Mouse (Mus musculus): ENCODE data around the gene Sp4. TPM values are rescaled to one million over a fixed set of nuclear protein-coding genes. Genes with fewer than 3 reads are reported as not detected.

Gene Sp4
- total and polyA plus RNA-seq, 3 experiments: 4.2 to 6.6 (median 5.7) TPM

DNA sequence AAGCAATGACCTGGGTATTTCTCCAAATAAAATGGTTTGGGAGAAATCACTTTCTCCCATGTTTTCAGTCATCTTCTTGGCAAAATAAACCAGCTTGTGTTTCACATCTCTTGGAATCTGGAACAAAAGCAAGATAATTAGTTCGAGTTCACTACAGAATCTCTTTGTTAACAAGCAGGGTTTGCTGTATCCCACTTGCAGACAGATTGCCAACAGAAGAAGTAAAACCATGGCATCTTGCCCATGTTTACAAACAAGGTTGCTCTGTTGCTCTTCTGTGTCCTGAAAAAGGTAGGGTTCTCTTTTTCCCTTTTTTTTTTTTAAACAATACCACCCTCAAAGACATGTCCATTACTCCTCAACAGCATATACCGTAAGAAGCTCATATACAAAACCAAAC, 104.7 kb downstream of the Sp4 start:
- dilution Hi-C loops (cut with MboI; ENCODE audit: extremely low pct_ligation_motif_present, extremely low pct_unique_long_range_greater_than_20kb, low sequenced_read_pairs): no loop called here
- no peak for DNase-seq (ENCODE audit: extremely low read depth)
- no peak for TF ChIP-seq KAT2A (IDR thresholded peaks at IDR 0.05; ENCODE audit: insufficient replicate concordance, low read length)
- no peak for TF ChIP-seq CHD2 (IDR thresholded peaks at IDR 0.05; ENCODE audit: low read length)
- Histone ChIP-seq H3K9ac (ENCODE audit: insufficient read depth, low read depth) (no peak overlapping the region), H3K27ac (ENCODE audit: insufficient read depth, low read depth) (no peak overlapping the region), H3K27me3 (replicated peaks) (no peaks in the 10 kb centered on the region), H3K36me3 (replicated peaks in 1 of 2; ENCODE audit: control insufficient read depth in 1 of 2, insufficient read depth in 1 of 2, low read length in 1 of 2) (no peaks in the 10 kb centered on the region), H3K4me3 (replicated peaks in 1 of 3; ENCODE audit: low read depth in 2 of 3, low read length in 2 of 3, poor library complexity in 1 of 3) (no peak overlapping the region), H3K4me2 (ENCODE audit: insufficient read depth, low read depth, poor library complexity, severe bottlenecking) (no peak overlapping the region), H3K79me2 (replicated peaks; ENCODE audit: control insufficient read depth, extremely low read depth, insufficient read depth, poor library complexity, severe bottlenecking) (no peaks in the 10 kb centered on the region), H3K4me1 (ENCODE audit: control insufficient read depth in 1 of 2, insufficient read depth in 2 of 2) (0 out of 4 replicates have a peak, but pooled peaks cover 0 to 7% of the 10 kb centered on the region in 2 experiments), H3K9me3 (replicated peaks; ENCODE audit: low read length) (no peaks in the 10 kb centered on the region)
- in situ Hi-C loops (cut with MboI; ENCODE audit: low pct_ligation_motif_present, low pct_unique_long_range_greater_than_20kb, low sequenced_read_pairs): no loop called here

DNA sequence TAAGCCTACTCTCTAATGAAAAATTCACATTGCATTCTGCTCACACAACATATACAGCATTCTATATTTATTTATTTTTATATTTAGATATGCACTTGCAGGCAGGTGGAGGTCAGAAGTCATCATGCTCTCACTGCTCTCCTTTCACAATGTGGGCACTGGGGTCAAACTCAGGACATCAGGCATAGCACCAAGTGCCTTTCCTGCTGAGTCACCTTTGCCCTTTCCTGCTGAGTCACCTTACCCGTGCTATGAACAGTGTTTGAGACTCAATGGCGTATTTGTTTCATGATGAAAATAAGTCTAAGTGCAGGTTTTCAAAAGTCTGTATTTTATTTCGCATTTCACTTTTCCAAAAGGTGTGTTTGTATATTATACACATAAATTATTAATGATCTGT, 111.7 kb downstream of the Sp4 start:
- DNase-seq (ENCODE audit: extremely low read depth): peak; percentile 3
- Histone ChIP-seq H3K27ac (ENCODE audit: insufficient read depth, low read depth) (no peak overlapping the region), H3K4me1 (ENCODE audit: control insufficient read depth in 1 of 2, insufficient read depth in 2 of 2) (no peaks in the 10 kb centered on the region), H3K4me2 (ENCODE audit: insufficient read depth, low read depth, poor library complexity, severe bottlenecking) (no peak overlapping the region), H3K36me3 (replicated peaks in 1 of 2; ENCODE audit: control insufficient read depth in 1 of 2, insufficient read depth in 1 of 2, low read length in 1 of 2) (no peaks in the 10 kb centered on the region), H3K4me3 (replicated peaks in 1 of 3; ENCODE audit: low read depth in 2 of 3, low read length in 2 of 3, poor library complexity in 1 of 3) (no peak overlapping the region), H3K27me3 (replicated peaks) (no peaks in the 10 kb centered on the region), H3K9me3 (replicated peaks; ENCODE audit: low read length) (no peaks in the 10 kb centered on the region), H3K9ac (ENCODE audit: insufficient read depth, low read depth) (no peak overlapping the region), H3K79me2 (replicated peaks; ENCODE audit: control insufficient read depth, extremely low read depth, insufficient read depth, poor library complexity, severe bottlenecking) (no peaks in the 10 kb centered on the region)
- dilution Hi-C loops (cut with MboI; ENCODE audit: extremely low pct_ligation_motif_present, extremely low pct_unique_long_range_greater_than_20kb, low sequenced_read_pairs): no loop called here
- in situ Hi-C loops (cut with MboI; ENCODE audit: low pct_ligation_motif_present, low pct_unique_long_range_greater_than_20kb, low sequenced_read_pairs): no loop called here
- TF ChIP-seq MAFK (IDR thresholded peaks at IDR 0.05; ENCODE audit: insufficient replicate concordance, low read length) (0 out of 2 replicates have a peak, but pooled peaks have one; percentile 56), ZNF384 (IDR thresholded peaks at IDR 0.05; ENCODE audit: low read depth, low read length) (no peak)

DNA sequence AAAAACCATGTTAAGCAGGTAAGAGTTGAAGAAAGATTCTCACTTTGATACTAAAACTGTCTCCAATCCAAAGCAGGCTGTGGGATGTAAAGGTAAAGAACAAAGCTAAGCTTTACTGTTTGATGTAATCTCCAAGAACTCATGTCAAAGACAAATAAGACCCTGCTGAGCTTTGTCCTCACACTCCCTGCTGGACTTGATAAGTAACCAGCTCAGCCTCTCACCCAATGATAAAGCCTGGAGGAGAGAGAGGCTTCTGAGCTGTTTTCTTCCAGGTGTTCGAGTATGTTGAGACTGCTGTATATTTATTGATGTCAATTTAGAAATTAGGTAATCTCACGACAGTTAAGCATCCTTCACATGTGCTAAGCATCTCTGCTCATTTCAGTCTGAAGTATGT, 113.6 kb downstream of the Sp4 start:
- dilution Hi-C loops (cut with MboI; ENCODE audit: extremely low pct_ligation_motif_present, extremely low pct_unique_long_range_greater_than_20kb, low sequenced_read_pairs): no loop called here
- in situ Hi-C loops (cut with MboI; ENCODE audit: low pct_ligation_motif_present, low pct_unique_long_range_greater_than_20kb, low sequenced_read_pairs): no loop called here
- H3K27me3 ChIP-seq (replicated peaks): no peaks in the 10 kb centered on the region

More for the DNA sequence above, 113.6 kb downstream of the Sp4 start:
- Histone ChIP-seq H3K36me3 (replicated peaks in 1 of 2; ENCODE audit: control insufficient read depth in 1 of 2, insufficient read depth in 1 of 2, low read length in 1 of 2) (no peaks in the 10 kb centered on the region), H3K79me2 (replicated peaks; ENCODE audit: control insufficient read depth, extremely low read depth, insufficient read depth, poor library complexity, severe bottlenecking) (no peaks in the 10 kb centered on the region), H3K9ac (ENCODE audit: insufficient read depth, low read depth) (no peak overlapping the region), H3K27ac (ENCODE audit: insufficient read depth, low read depth) (no peak overlapping the region), H3K4me1 (ENCODE audit: control insufficient read depth in 1 of 2, insufficient read depth in 2 of 2) (no peaks in the 10 kb centered on the region), H3K4me3 (replicated peaks in 1 of 3; ENCODE audit: low read depth in 2 of 3, low read length in 2 of 3, poor library complexity in 1 of 3) (no peak overlapping the region), H3K4me2 (ENCODE audit: insufficient read depth, low read depth, poor library complexity, severe bottlenecking) (no peak overlapping the region), H3K9me3 (replicated peaks; ENCODE audit: low read length) (no peaks in the 10 kb centered on the region)
- no peak for DNase-seq (ENCODE audit: extremely low read depth)
- TF ChIP-seq JUN (IDR thresholded peaks at IDR 0.05; ENCODE audit: insufficient read depth, low read depth, low read length) (no peak), MXI1 (IDR thresholded peaks at IDR 0.05; ENCODE audit: low read depth, low read length) (no peak), RCOR1 (conservative IDR thresholded peaks at IDR 0.05; ENCODE audit: low read depth, low read length) (no peak), SMC3 (IDR thresholded peaks at IDR 0.05; ENCODE audit: low read depth, low read length) (no peak), CHD1 (IDR thresholded peaks at IDR 0.05; ENCODE audit: low read depth, low read length) (no peak), JUND (conservative IDR thresholded peaks at IDR 0.05; ENCODE audit: low read depth, low read length) (no peak), TBP (conservative IDR thresholded peaks at IDR 0.05; ENCODE audit: low read depth, low read length) (no peak), IRF4 (IDR thresholded peaks at IDR 0.05; ENCODE audit: low read depth, low read length) (no peak), TCF12 (IDR thresholded peaks at IDR 0.05; ENCODE audit: low read depth, low read length) (no peak), PAX5 (IDR thresholded peaks at IDR 0.05; ENCODE audit: low read length) (no peak), CTCF (conservative IDR thresholded peaks at IDR 0.05 in 1 of 2, IDR thresholded peaks at IDR 0.05 in 1 of 2; ENCODE audit: low read depth in 2 of 2, low read length in 2 of 2) (no peak), BHLHE40 (IDR thresholded peaks at IDR 0.05; ENCODE audit: low read depth, low read length) (no peak)
